Mouse (Mus musculus): ENCODE data around the gene Tmem170.

- TF ChIP-seq CTCF (IDR thresholded peaks at IDR 0.05; ENCODE audit: low read depth, low read length) = no peak
- TF ChIP-seq POLR2A (IDR thresholded peaks at IDR 0.05; ENCODE audit: borderline replicate concordance, low read depth, low read length) = no peak
Measured at GRCm38 (mm10) chr8:111834011-111834410, 42.5 kb downstream of the Tmem170 start.
